ENCODE assay signal across 9 mouse cellular contexts in the genomic region with DNA sequence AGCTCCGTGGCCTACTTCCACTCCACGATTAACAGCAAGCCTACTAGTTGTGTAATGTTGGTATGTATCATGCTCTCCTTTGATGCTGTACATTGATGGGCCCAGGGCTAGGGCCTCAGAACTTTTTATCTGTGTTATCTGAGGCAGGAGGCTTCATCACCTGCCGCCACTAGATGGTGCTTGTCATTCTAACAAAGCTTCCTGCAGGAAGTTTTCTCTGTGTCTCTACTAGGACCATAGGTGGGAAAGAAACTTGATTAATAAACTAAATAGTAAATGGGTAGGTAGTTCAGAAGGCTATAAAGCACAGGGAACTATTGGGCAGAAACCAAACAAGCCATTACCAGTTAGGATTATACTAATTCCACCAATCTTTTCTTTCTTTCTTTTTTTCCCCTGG. TPM values are rescaled to one million over a fixed set of nuclear protein-coding genes. Genes with fewer than 3 reads are reported as not detected.
A peak's percentile ranks its signal among the peaks of the same experiment; 100 is the strongest.
DNase-seq lines count a peak whose midpoint lies in the region; ATAC-seq and TF ChIP-seq lines count a peak whose summit lies in the region.
"Had no signal": no experiment of that assay in that cellular context is flagged by ENCODE, and none has a peak within 500 bp of the region (broad histone marks: within the 10 kb centered on the region; RNA-seq: fewer than 3 reads in every experiment).

No protein-coding gene starts in this region.

- H3K27ac ChIP-seq in left cerebral cortex, adult 2 months, result no peak overlapping the region
- H3K27ac ChIP-seq: limb, embryonic 15.5 days; stomach, embryonic 15.5 days had no signal

- DNase-seq in left cerebral cortex, adult 2 months (ENCODE audit: extremely low spot score in 1 of 2, low spot score in 2 of 2), result peak; percentile 37 to 41
- DNase-seq in left cerebral cortex, adult 11 months (ENCODE audit: low spot score), result no peak
- DNase-seq in R1 (ENCODE audit: low read depth, low spot score), result peak; percentile 70
- peak; percentile 53 for DNase-seq in cerebellum, adult 9-11 months
- peak; percentile 20 for DNase-seq in induced T-regulatory cell, adult 2 months (ENCODE audit: low read depth)
- peak; percentile 39 for DNase-seq in lung, postnatal 25 days (ENCODE audit: low spot score)

- peak; percentile 77 for TF ChIP-seq CTCF in left cerebral cortex, adult 2 months (IDR thresholded peaks at IDR 0.05)

- ATAC-seq in monocyte, adult 5-6 weeks (replicated peaks; ENCODE audit: insufficient number of reproducible peaks, low FRiP score, low TSS enrichment, poor library complexity, severe bottlenecking), result no peak

- intact Hi-C loops in left cerebral cortex, adult 2 months (cut with DNase I), result loop anchor here (1.0 kb wide), 1 partner anchor 500 kb away; no protein-coding TSS in a partner anchor

- H3K4me3 ChIP-seq in left cerebral cortex, adult 2 months, result no peak overlapping the region
- H3K4me3 ChIP-seq: limb, embryonic 15.5 days; stomach, embryonic 15.5 days had no signal

RNA-seq across cellular contexts. Expression of a gene that starts 2.5 kb away (rescaled TPM):
- total RNA-seq in left cerebral cortex, adult 2 months (2021), result 100 to 1,000 TPM; 104 to 119 TPM
- total RNA-seq in monocyte, adult 5-6 weeks (2017), result not detected in 3 replicates

Comparison
In these comparisons a context has a peak if more than half of its experiments do, and no peak if none do; other contexts are left out.
1. RNA of a gene that starts 2.5 kb away (total RNA-seq): 104 to 119 TPM in left cerebral cortex, adult 2 months; not detected in monocyte, adult 5-6 weeks; every median in the first group is over 100 times any median in the second.